Mouse (Mus musculus): ENCODE measurements around the gene Gm49366. TPM values are rescaled to one million over a fixed set of nuclear protein-coding genes. Genes with fewer than 3 reads are reported as not detected.
"Not testable (repeated sequence)": the region's sequence is repeated elsewhere in the genome, so short reads cannot be mapped to it uniquely, and the experiment has no call there.

Gm49366 gene
- total RNA-seq, 2 experiments from 2014 or later: 3.4 TPM; not detected in 1

DNA sequence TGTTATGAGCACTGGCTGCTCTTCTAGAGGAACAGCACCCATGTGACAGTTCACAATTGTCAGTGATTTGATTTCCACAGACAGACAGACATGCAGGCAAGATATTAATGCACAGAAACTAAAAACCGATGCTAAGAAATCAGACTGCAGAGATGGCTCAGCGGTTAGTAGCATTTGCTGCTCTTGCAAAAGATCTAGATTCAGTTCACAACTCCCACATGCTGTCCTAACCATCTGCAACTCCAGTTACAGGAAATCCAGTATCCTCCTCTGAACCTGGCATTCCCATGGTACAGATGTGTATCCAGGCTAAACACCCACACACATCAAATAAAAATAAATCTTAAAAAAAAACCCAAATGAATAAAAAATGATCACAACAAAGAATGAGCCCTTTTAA, 33.0 kb downstream of the Gm49366 start:
- DNase-seq (ENCODE audit: low spot score in 2 of 2): no peak

DNA sequence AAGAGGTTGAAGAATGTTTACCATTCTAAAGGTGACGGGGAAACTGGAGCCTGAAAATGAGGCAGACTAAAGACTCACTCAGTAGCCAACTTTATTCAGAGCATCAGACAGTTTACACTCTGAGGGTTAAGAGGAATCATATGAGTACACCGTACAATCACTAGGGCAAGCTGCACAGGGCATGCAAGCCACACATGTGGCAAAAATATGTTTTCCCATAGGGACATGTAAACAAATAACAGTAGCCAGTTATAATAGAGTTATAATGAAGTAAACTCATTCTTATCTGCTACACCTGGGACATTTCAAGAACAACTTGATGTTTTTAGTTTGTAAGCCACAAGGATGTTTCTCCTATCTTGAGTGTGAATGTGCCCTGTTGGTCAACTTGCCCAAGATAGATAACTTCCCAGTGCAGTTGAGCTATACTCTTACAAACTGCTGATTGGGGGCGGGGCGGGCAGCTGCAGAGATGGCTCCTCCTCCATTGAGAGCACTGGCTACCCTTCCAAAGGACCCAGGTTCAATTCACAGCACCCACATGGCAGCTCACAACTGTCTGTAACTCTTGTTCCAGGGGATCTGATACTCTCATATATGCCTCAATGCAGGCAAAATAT, 38.7 kb downstream of the Gm49366 start:
- no peak for DNase-seq (ENCODE audit: low spot score in 2 of 2)

DNA sequence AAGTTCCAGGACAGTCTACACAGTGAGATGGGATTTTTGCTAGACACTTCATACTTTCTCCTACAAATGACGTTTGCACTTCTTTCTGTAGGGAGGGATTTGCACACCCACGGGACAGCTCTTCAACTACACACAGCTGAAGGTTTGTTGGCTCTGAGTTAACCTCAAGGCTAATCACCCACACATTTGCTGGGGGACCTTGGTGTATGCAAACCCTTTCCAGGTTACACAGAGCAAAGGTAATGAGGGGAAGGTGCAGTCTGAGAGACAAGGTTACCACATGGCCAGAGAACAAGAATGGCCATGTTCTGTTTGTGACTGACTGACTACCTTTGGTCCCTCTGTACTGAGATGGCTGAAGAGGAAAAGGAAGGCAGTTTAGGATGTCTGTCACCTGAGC, 45.1 kb downstream of the Gm49366 start:
- no peak for DNase-seq (ENCODE audit: low spot score in 2 of 2)

DNA sequence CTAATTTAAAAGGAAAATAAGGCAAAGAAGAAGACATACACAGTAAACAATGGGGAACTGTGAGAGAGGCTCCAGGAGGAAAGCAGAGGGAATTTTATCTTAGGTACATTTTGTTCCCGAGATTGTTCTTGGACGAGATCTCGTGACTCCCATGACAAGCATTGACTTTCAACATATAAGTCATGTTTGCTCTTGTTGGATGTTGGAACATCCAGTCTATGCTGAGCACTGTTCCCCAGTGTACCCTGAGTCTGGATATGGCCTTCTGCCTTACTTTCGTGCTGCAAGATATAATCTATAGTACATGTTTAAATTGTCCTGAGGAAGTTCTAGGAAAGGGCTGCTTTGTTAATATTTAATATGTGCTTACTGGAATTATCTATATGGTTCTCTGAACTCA, 45.8 kb downstream of the Gm49366 start:
- DNase-seq (ENCODE audit: low spot score in 2 of 2): no peak

DNA sequence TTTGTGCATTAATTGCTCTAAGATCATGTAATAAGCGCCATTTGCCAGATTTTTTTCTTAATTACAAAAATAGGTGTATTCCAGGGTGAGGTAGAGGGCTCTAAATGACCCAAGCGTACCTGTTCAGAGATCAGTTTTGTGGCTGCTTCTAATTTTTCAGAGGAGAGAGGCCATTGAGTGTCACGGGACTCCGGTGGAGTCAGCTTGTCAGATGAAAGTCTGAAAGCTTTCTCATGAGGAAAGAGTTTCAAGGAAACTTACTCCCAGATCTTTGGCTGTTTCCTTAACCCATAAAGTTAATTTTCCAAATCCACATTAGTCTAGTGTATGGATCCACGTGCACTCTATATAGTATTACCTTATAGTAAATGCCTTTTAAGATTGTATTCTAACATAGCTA, 55.9 kb downstream of the Gm49366 start:
- not testable (repeated sequence) for DNase-seq (ENCODE audit: low spot score in 2 of 2)

DNA sequence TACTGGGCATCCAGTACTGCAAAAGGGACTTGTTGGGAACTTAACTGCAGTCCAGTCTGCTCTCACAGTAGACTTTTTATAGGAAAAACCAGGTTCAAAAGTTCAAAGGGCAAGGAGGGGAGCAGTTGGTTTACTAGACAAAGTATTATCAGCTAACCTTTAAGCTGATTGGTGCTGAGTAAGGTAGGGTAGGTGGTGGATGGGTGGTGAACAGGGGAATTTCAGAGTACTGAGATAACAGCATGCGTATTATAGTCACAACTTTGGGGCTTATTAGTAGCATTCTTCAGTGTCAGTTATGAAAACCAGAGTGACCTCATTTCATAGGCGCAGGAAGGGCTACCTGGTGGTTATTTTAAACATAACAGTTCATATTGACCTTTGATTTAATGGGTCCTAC, 60.9 kb downstream of the Gm49366 start:
- no peak for DNase-seq (ENCODE audit: low spot score in 2 of 2)

DNA sequence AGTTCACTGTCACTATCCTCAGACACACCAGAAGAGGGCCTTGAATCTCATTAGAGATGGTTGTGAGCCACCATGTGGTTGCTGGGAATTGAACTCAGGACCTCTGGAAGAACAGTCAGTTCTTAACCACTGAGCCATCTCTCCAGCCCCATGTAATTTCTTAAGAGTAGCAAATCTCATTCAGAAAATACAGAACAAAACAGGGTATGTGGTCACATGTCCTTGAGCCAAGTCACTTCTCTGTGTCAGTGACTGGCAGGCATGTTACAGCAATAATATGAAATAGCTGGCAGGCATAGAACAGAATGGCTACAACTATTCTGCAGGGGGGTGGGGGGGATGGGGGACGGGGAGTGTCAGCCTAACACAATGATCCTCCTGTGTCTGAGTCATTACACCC, 61.3 kb downstream of the Gm49366 start:
- no peak for DNase-seq (ENCODE audit: low spot score in 2 of 2)

DNA sequence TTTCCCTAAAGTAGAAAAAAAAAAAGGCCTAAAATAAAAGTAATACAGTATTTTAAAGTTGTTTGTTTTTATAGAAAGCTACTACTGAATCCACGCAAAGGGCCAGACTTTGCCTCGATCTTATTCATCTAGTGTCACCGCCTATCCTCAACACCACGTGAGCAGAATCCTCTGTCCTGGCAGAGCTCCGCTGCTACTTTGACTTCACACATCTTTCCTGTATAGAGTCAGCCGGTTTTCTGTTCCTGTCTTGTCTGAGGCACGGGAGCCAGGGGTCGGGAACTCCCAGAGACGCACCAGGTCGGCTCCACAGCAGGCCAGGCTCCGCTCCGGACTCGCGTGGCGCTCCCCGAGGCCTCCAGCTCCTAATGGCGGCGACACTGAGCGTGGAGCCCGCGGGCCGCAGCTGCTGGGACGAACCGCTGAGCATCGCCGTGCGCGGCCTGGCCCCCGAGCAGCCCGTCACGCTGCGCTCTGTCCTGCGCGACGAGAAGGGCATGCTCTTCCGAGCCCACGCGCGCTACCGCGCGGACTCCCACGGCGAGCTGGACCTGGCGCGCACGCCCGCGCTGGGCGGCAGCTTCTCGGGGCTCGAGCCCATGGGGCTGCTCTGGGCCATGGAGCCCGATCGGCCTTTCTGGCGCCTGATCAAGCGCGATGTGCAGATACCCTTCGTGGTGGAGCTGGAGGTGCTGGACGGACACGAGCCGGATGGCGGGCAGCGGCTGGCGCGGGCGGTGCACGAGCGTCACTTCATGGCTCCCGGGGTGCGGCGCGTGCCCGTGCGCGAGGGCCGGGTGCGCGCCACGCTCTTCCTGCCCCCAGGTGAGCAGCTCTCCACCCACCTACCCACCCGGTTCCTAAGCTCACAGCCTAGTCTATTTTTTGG, 62.1 kb downstream of the Gm49366 start, which contains the start of gene Acot6:
TSS of gene Acot6 (plus strand) at position 51 of the 889 bp plus-strand sequence.
- peak; percentile 48 to 65 for DNase-seq (ENCODE audit: low spot score in 2 of 2)

DNA sequence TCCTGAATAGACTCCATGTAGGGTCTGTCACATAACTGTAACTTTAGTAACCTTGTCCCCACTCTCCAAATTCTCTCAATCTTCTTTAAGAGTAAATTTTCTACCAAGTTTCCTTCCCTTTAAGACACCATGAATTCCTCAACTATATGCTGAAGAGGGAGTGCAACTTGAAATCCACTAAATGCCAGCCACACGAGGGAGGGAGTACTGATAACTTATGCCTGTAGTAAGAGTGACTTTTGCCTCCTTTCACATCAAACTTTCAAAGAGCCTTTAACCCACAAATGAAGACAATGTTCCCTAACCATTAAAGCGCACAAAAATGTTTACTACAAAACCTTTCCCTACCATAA, 62.7 kb downstream of the Gm49366 start:
- no peak for DNase-seq (ENCODE audit: low spot score in 2 of 2)

DNA sequence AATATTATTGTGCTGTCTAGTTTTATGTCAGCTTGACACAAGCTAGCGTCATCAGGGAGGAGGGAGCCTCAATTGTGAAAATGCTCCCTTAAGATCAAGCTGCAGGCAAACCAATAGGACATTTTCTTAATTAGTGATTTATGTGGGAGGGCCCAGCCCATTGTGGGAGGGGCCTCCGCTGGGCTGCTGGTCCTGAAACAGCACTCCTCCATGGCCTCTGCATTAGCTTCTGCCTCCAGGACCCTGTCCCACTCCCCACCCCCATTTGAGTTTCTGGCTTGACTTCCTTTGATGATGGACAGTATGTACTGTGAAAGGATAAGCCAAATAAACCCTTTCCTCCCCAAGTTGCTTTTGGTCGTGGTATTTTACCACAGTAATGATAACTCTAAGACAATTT, 68.3 kb downstream of the Gm49366 start:
- DNase-seq (ENCODE audit: low spot score in 2 of 2): no peak

DNA sequence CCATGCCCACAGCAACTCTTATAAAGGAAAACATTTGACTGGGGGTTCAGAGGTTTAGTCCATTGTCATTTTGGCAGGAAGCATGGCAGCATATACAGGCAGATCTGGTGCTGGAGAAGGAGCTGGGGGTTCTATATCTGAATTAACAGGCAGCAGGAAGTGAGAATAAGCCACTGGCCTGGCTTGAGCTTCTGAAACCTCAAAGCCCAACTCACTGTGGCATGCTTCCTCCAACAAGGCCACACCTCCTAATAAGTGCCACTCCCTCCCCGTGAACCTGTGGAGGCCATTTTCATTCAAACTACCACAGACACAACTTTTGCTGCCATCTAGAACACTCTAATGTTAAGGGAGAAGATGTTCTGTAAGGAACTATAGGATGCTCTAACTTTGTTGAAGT, 69.0 kb downstream of the Gm49366 start:
- DNase-seq (ENCODE audit: low spot score in 2 of 2): no peak

Other genes with a start within 250 kb of the Gm49366 start
- 10 to 100 TPM; 21.4 to 23.6 TPM for gene Numb, start 117.0 kb upstream of the Gm49366 start, total RNA-seq (2021)
- 10 to 100 TPM; 14.3 to 16.4 TPM for gene Riox1, start 88.3 kb upstream of the Gm49366 start, total RNA-seq (2021)
- gene Heatr4, start 54.1 kb upstream of the Gm49366 start, total RNA-seq (2021): under 1 TPM in 1 of 2 experiments, not detected in 1; 0.18 TPM
- 10 to 100 TPM; 12.4 to 13.1 TPM for gene Acot2, start 51.1 kb upstream of the Gm49366 start, total RNA-seq (2021)
- 10 to 100 TPM; 29.1 to 33.3 TPM for gene Acot1, start 29.4 kb upstream of the Gm49366 start, total RNA-seq (2021)
- 1 to 10 TPM; 2.0 to 2.3 TPM for gene Acot4, start 556 bp upstream of the Gm49366 start, total RNA-seq (2021)
- gene Acot3, start 13.2 kb downstream of the Gm49366 start, total RNA-seq (2021): 1 to 10 TPM; 1.2 to 1.4 TPM
- gene Acot5, start 30.4 kb downstream of the Gm49366 start, total RNA-seq (2021): 1 to 10 TPM; 4.0 to 4.7 TPM
- 1 to 10 TPM; 3.7 to 4.3 TPM for gene Acot6, start 61.7 kb downstream of the Gm49366 start, total RNA-seq (2021)
- 10 to 100 TPM; 80.0 to 82.5 TPM for gene Dnal1, start 75.4 kb downstream of the Gm49366 start, total RNA-seq (2021)
- gene Pnma1, start 109.6 kb downstream of the Gm49366 start, total RNA-seq (2021): 1 to 10 TPM; 5.9 to 6.6 TPM
- gene Elmsan1, start 179.9 kb downstream of the Gm49366 start, total RNA-seq (2021): 10 to 100 TPM; 13.3 to 13.5 TPM
- gene Ptgr2, start 246.3 kb downstream of the Gm49366 start, total RNA-seq (2021): 10 to 100 TPM; 29.1 to 34.5 TPM

All from layer of hippocampus, postnatal 10 days (tissue).